Mouse (Mus musculus): ENCODE data around the gene Mfap1b. TPM values are rescaled to one million over a fixed set of nuclear protein-coding genes. Genes with fewer than 3 reads are reported as not detected.
A peak's percentile ranks its signal among the peaks of the same experiment; 100 is the strongest.

The Mfap1b gene
- polyA plus RNA-seq, 1 experiment from 2014 or later = 55.4 TPM

- peaks cover 11% of the 10 kb centered on the region for H3K36me3 ChIP-seq (replicated peaks)
- H3K27ac ChIP-seq (replicated peaks) = no peak within 1 kb of the TSS
- H3K4me3 ChIP-seq = peak within 1 kb of the TSS; percentile 67; the same call in 1 of the 2 replicates
- H3K9me3 ChIP-seq = no peaks in the 10 kb centered on the region
- H3K4me1 ChIP-seq = peaks cover 30% of the 10 kb centered on the region
- no peak for DNase-seq (ENCODE audit: low spot score)
- peaks cover 24% of the 10 kb centered on the region for H3K27me3 ChIP-seq (replicated peaks; ENCODE audit: low read depth, poor library complexity, severe bottlenecking)
- 87% methylated on average over 1 of the region's 1 CpGs for WGBS
These were observed 29.7 kb downstream of the Mfap1b start, which contains the start of gene Ell3 for GRCm38 (mm10) chr2:121444178-121444577. Gene Ell3 (minus strand): TSS chr2:121444278.

GRCm38 (mm10) chr2:121443068-121443349, 30.9 kb downstream of the Mfap1b start:
- Histone ChIP-seq H3K4me3 (peak overlapping the region; percentile 67), H3K9me3 (no peaks in the 10 kb centered on the region), H3K4me1 (peaks cover 25% of the 10 kb centered on the region), H3K27ac (replicated peaks) (no peak overlapping the region), H3K27me3 (replicated peaks; ENCODE audit: low read depth, poor library complexity, severe bottlenecking) (peaks cover 24% of the 10 kb centered on the region), H3K36me3 (replicated peaks) (peaks cover 22% of the 10 kb centered on the region)
- DNase-seq (ENCODE audit: low spot score) = no peak
- WGBS = 21% methylated on average over 8 of the region's 8 CpGs

- Histone ChIP-seq H3K27ac (replicated peaks) (peak overlapping the region; percentile 51), H3K27me3 (replicated peaks; ENCODE audit: low read depth, poor library complexity, severe bottlenecking) (peaks cover 24% of the 10 kb centered on the region), H3K9me3 (no peaks in the 10 kb centered on the region), H3K4me3 (peak overlapping the region; percentile 67), H3K4me1 (peaks cover 19% of the 10 kb centered on the region), H3K36me3 (replicated peaks) (peaks cover 28% of the 10 kb centered on the region)
- WGBS = 2% methylated on average over 30 of the region's 30 CpGs
- DNase-seq (ENCODE audit: low spot score) = peak; percentile 79
These were observed 31.4 kb downstream of the Mfap1b start for GRCm38 (mm10) chr2:121442259-121443067.

- DNase-seq (ENCODE audit: low spot score) = no peak
- peak overlapping the region; percentile 67 for H3K4me3 ChIP-seq
- peaks cover 35% of the 10 kb centered on the region for H3K36me3 ChIP-seq (replicated peaks)
- peaks cover 19% of the 10 kb centered on the region for H3K4me1 ChIP-seq
- peaks cover 24% of the 10 kb centered on the region for H3K27me3 ChIP-seq (replicated peaks; ENCODE audit: low read depth, poor library complexity, severe bottlenecking)
- H3K9me3 ChIP-seq = no peaks in the 10 kb centered on the region
- 8% methylated on average over 11 of the region's 11 CpGs for WGBS
- H3K27ac ChIP-seq (replicated peaks) = no peak overlapping the region; the same call in 1 of the 2 replicates
These were observed 32.1 kb downstream of the Mfap1b start for GRCm38 (mm10) chr2:121441800-121442199.

GRCm38 (mm10) chr2:121440834-121441605, 32.8 kb downstream of the Mfap1b start:
- H3K4me1 ChIP-seq = peaks cover 19% of the 10 kb centered on the region
- 58% methylated on average over 5 of the region's 5 CpGs for WGBS
- H3K27ac ChIP-seq (replicated peaks) = no peak overlapping the region
- H3K9me3 ChIP-seq = no peaks in the 10 kb centered on the region
- peaks cover 41% of the 10 kb centered on the region for H3K36me3 ChIP-seq (replicated peaks)
- no peak for DNase-seq (ENCODE audit: low spot score)
- H3K27me3 ChIP-seq (replicated peaks; ENCODE audit: low read depth, poor library complexity, severe bottlenecking) = peaks cover 24% of the 10 kb centered on the region
- H3K4me3 ChIP-seq = peak overlapping the region; percentile 67; the same call in 1 of the 2 replicates

- peaks cover 24% of the 10 kb centered on the region for H3K27me3 ChIP-seq (replicated peaks; ENCODE audit: low read depth, poor library complexity, severe bottlenecking)
- H3K36me3 ChIP-seq (replicated peaks) = peaks cover 54% of the 10 kb centered on the region
- 79% methylated on average over 4 of the region's 4 CpGs for WGBS
- no peaks in the 10 kb centered on the region for H3K9me3 ChIP-seq
- no peak overlapping the region for H3K4me3 ChIP-seq
- no peak overlapping the region for H3K27ac ChIP-seq (replicated peaks)
- DNase-seq (ENCODE audit: low spot score) = no peak
- peaks cover 19% of the 10 kb centered on the region for H3K4me1 ChIP-seq
These were observed 34.1 kb downstream of the Mfap1b start for GRCm38 (mm10) chr2:121439746-121440145.

GRCm38 (mm10) chr2:121434854-121435253, 39.0 kb downstream of the Mfap1b start:
- H3K36me3 ChIP-seq (replicated peaks) = peaks cover 99% of the 10 kb centered on the region
- no peak for DNase-seq (ENCODE audit: low spot score)
- H3K9me3 ChIP-seq = no peaks in the 10 kb centered on the region
- no peak overlapping the region for H3K27ac ChIP-seq (replicated peaks)
- WGBS = 100% methylated on average over 1 of the region's 1 CpGs
- no peaks in the 10 kb centered on the region for H3K4me1 ChIP-seq
- no peaks in the 10 kb centered on the region for H3K27me3 ChIP-seq (replicated peaks; ENCODE audit: low read depth, poor library complexity, severe bottlenecking)
- no peak overlapping the region for H3K4me3 ChIP-seq

- H3K36me3 ChIP-seq (replicated peaks) = peaks cover 100% of the 10 kb centered on the region
- 93% methylated on average over 2 of the region's 2 CpGs for WGBS
These were observed 48.0 kb downstream of the Mfap1b start for GRCm38 (mm10) chr2:121425890-121426289.

GRCm38 (mm10) chr2:121423166-121423565, 50.7 kb downstream of the Mfap1b start:
- Histone ChIP-seq H3K4me1 (no peaks in the 10 kb centered on the region), H3K4me3 (no peak overlapping the region), H3K9me3 (no peaks in the 10 kb centered on the region), H3K27me3 (replicated peaks; ENCODE audit: low read depth, poor library complexity, severe bottlenecking) (no peaks in the 10 kb centered on the region), H3K27ac (replicated peaks) (no peak overlapping the region), H3K36me3 (replicated peaks) (peaks cover 96% of the 10 kb centered on the region)
- no peak for DNase-seq (ENCODE audit: low spot score)
- WGBS = 92% methylated on average over 2 of the region's 2 CpGs

More at GRCm38 (mm10) chr2:121425890-121426289, 48.0 kb downstream of the Mfap1b start:
- Histone ChIP-seq H3K4me3 (no peak overlapping the region), H3K4me1 (no peaks in the 10 kb centered on the region), H3K27ac (replicated peaks) (no peak overlapping the region), H3K27me3 (replicated peaks; ENCODE audit: low read depth, poor library complexity, severe bottlenecking) (no peaks in the 10 kb centered on the region), H3K9me3 (no peaks in the 10 kb centered on the region)
- no peak for DNase-seq (ENCODE audit: low spot score)

GRCm38 (mm10) chr2:121418476-121418875, 55.4 kb downstream of the Mfap1b start:
- no peak for DNase-seq (ENCODE audit: low spot score)
- no peaks in the 10 kb centered on the region for H3K9me3 ChIP-seq
- 92% methylated on average over 3 of the region's 3 CpGs for WGBS

GRCm38 (mm10) chr2:121416356-121416755, 57.5 kb downstream of the Mfap1b start:
- WGBS = 94% methylated on average over 6 of the region's 6 CpGs
- no peaks in the 10 kb centered on the region for H3K27me3 ChIP-seq (replicated peaks; ENCODE audit: low read depth, poor library complexity, severe bottlenecking)
- H3K27ac ChIP-seq (replicated peaks) = no peak overlapping the region
- no peak for DNase-seq (ENCODE audit: low spot score)
- H3K4me3 ChIP-seq = peak overlapping the region; percentile 99
- H3K9me3 ChIP-seq = no peaks in the 10 kb centered on the region
- H3K4me1 ChIP-seq = peaks cover 27% of the 10 kb centered on the region
- peaks cover 52% of the 10 kb centered on the region for H3K36me3 ChIP-seq (replicated peaks)

More at GRCm38 (mm10) chr2:121418476-121418875, 55.4 kb downstream of the Mfap1b start:
- Histone ChIP-seq H3K27ac (replicated peaks) (no peak overlapping the region), H3K36me3 (replicated peaks) (peaks cover 74% of the 10 kb centered on the region), H3K4me3 (no peak overlapping the region), H3K4me1 (peaks cover 20% of the 10 kb centered on the region), H3K27me3 (replicated peaks; ENCODE audit: low read depth, poor library complexity, severe bottlenecking) (no peaks in the 10 kb centered on the region)

GRCm38 (mm10) chr2:121415591-121415990, 58.3 kb downstream of the Mfap1b start:
- Histone ChIP-seq H3K27ac (replicated peaks) (no peak overlapping the region), H3K4me1 (peaks cover 27% of the 10 kb centered on the region), H3K27me3 (replicated peaks; ENCODE audit: low read depth, poor library complexity, severe bottlenecking) (no peaks in the 10 kb centered on the region), H3K4me3 (peak overlapping the region; percentile 99), H3K9me3 (no peaks in the 10 kb centered on the region), H3K36me3 (replicated peaks) (peaks cover 45% of the 10 kb centered on the region)
- no peak for DNase-seq (ENCODE audit: low spot score)
- WGBS = 88% methylated on average over 3 of the region's 3 CpGs

All from embryonic facial prominence, embryonic 10.5 days (tissue).